10 mouse cellular contexts compared by ENCODE assay signal in the genomic region with DNA sequence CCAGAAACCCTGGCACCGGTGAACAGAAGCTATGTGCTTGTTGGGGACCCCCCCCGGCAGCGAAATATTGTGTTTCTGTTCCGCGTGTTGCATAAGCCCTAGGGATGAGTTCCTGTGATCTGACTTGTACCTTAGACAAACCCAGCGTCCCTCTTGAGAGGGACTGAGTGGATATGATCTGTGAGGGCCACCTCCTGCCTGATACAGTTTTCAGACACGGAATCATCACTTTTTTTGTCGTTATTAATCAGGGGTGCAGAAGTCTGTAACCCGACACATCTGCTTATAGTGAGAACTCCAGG. TPM values are rescaled to one million over a fixed set of nuclear protein-coding genes. Genes with fewer than 3 reads are reported as not detected.
DNase-seq lines count a peak whose midpoint lies in the region; ATAC-seq and TF ChIP-seq lines count a peak whose summit lies in the region.
"Had no signal": no experiment of that assay in that cellular context is flagged by ENCODE, and none has a peak within 500 bp of the region (broad histone marks: within the 10 kb centered on the region; RNA-seq: fewer than 3 reads in every experiment).

No protein-coding gene starts in this region.

- H3K9me3 ChIP-seq in ES-Bruce4 (replicated peaks; ENCODE audit: control insufficient read depth, insufficient read depth, low read length, poor library complexity, severe bottlenecking), result no peaks in the 10 kb centered on the region
- H3K9me3 ChIP-seq in forebrain, embryonic 16.5 days (ENCODE audit: control insufficient read depth, low read length), result no peaks in the 10 kb centered on the region
- no peaks in the 10 kb centered on the region for H3K9me3 ChIP-seq in limb, embryonic 15.5 days

- H3K27me3 ChIP-seq in ES-Bruce4 (ENCODE audit: control insufficient read depth, insufficient read depth, low read length, poor library complexity, severe bottlenecking), result peaks cover 17% of the 10 kb centered on the region
- no peaks in the 10 kb centered on the region for H3K27me3 ChIP-seq in forebrain, embryonic 16.5 days (replicated peaks; ENCODE audit: control insufficient read depth, insufficient read depth, low read length)
- peaks cover 5% of the 10 kb centered on the region; the same call in 1 of the 2 replicates for H3K27me3 ChIP-seq in limb, embryonic 15.5 days

- H3K4me1 ChIP-seq in ES-Bruce4 (ENCODE audit: control insufficient read depth, insufficient read depth, low read length), result no peaks in the 10 kb centered on the region
- H3K4me1 ChIP-seq in forebrain, embryonic 16.5 days (replicated peaks; ENCODE audit: control insufficient read depth, insufficient read depth, low read length), result peaks cover 11% of the 10 kb centered on the region
- H3K4me1 ChIP-seq in limb, embryonic 15.5 days, result peaks cover 11% of the 10 kb centered on the region
- H3K4me1 ChIP-seq in olfactory bulb, adult 2 months (ENCODE audit: control insufficient read depth, insufficient read depth, low read length), result peaks cover 14% of the 10 kb centered on the region

- no peak for TF ChIP-seq POLR2A in ES-Bruce4 (IDR thresholded peaks at IDR 0.05; ENCODE audit: insufficient read depth, low read length)
- no peak for TF ChIP-seq POLR2A in olfactory bulb, adult 2 months (IDR thresholded peaks at IDR 0.05; ENCODE audit: insufficient read depth, low read depth, low read length)

- 0 out of 2 replicates have a peak, but pooled peaks have one; percentile 18 for ATAC-seq in forebrain, embryonic 16.5 days
- no peak for ATAC-seq in limb, embryonic 15.5 days (ENCODE audit: insufficient number of reproducible peaks, low FRiP score, low TSS enrichment, low read depth)
- ATAC-seq in activated CD4-positive, CD25-positive, alpha-beta regulatory T cell, adult 4 months, result no peak

- DNase-seq in heart, adult 8-10 months (ENCODE audit: low spot score), result peak; percentile 21
- no peak for DNase-seq in heart, adult 11 months
- no peak for DNase-seq in MN1 (ENCODE audit: low spot score)

- 29% methylated on average over 9 of the region's 9 CpGs for WGBS in forebrain, embryonic 16.5 days
- 12% methylated on average over 9 of the region's 9 CpGs for WGBS in limb, embryonic 15.5 days
- WGBS in olfactory bulb, adult 2 months, result 12% methylated on average over 9 of the region's 9 CpGs

- no peak for TF ChIP-seq EP300 in ES-Bruce4 (IDR thresholded peaks at IDR 0.05; ENCODE audit: insufficient read depth, low read depth, low read length)

- no peak overlapping the region for H3K27ac ChIP-seq in ES-Bruce4 (ENCODE audit: insufficient read depth, low read length)
- no peak overlapping the region for H3K27ac ChIP-seq in forebrain, embryonic 16.5 days (ENCODE audit: low read length)
- H3K27ac ChIP-seq in limb, embryonic 15.5 days, result no peak overlapping the region; the same call in 1 of the 2 replicates
- H3K27ac ChIP-seq in olfactory bulb, adult 2 months (ENCODE audit: insufficient read depth, low read depth, low read length), result peak overlapping the region; percentile 63

- peak overlapping the region; percentile 73 for H3K4me3 ChIP-seq in ES-Bruce4 (ENCODE audit: low read depth, low read length)
- peak overlapping the region; percentile 76 for H3K4me3 ChIP-seq in forebrain, embryonic 16.5 days (replicated peaks; ENCODE audit: low read length)
- H3K4me3 ChIP-seq in limb, embryonic 15.5 days, result peak overlapping the region; percentile 76
- H3K4me3 ChIP-seq in olfactory bulb, adult 2 months (ENCODE audit: insufficient read depth, low read depth, low read length), result peak overlapping the region; percentile 90

- no peaks in the 10 kb centered on the region for H3K36me3 ChIP-seq in ES-Bruce4 (ENCODE audit: control insufficient read depth, insufficient read depth, low read length, poor library complexity, severe bottlenecking)
- no peaks in the 10 kb centered on the region for H3K36me3 ChIP-seq in forebrain, embryonic 16.5 days (ENCODE audit: control insufficient read depth, insufficient read depth)
- no peaks in the 10 kb centered on the region for H3K36me3 ChIP-seq in limb, embryonic 15.5 days
- H3K36me3 ChIP-seq: G1E had no signal

- H3K4me2 ChIP-seq in forebrain, embryonic 16.5 days (ENCODE audit: low read length), result peak overlapping the region; percentile 66
- H3K4me2 ChIP-seq in limb, embryonic 15.5 days, result peak overlapping the region; percentile 94

- H3K9ac ChIP-seq in ES-Bruce4 (ENCODE audit: low read depth, poor library complexity, severe bottlenecking), result peak overlapping the region; percentile 74
- peak overlapping the region; percentile 82 for H3K9ac ChIP-seq in forebrain, embryonic 16.5 days (replicated peaks; ENCODE audit: low read depth, low read length)
- peak overlapping the region; percentile 85 for H3K9ac ChIP-seq in limb, embryonic 15.5 days

- TF ChIP-seq CTCF in ES-Bruce4 (IDR thresholded peaks at IDR 0.05; ENCODE audit: low read depth, low read length), result no peak
- TF ChIP-seq CTCF in olfactory bulb, adult 2 months (IDR thresholded peaks at IDR 0.05; ENCODE audit: insufficient read depth, low read depth, low read length), result no peak

RNA-seq across cellular contexts. Expression of a gene that starts 1.5 kb away (rescaled TPM):
- total RNA-seq in heart, adult 8-10 months (2022), result 10 to 100 TPM; 84.6 to 97.9 (median 92.4) TPM
- polyA plus RNA-seq in ES-Bruce4 (2011; ENCODE audit: insufficient read depth, insufficient read length, low read depth, missing spikeins), result 3.2 and 4.4 TPM in 2 replicates
- 6.5 and 6.9 TPM in 2 replicates for polyA plus RNA-seq in forebrain, embryonic 16.5 days (2015; fragmentation: Nextera tagmentation; extraction: Ambion mirVana)
- polyA plus RNA-seq in limb, embryonic 15.5 days (2015; fragmentation: Nextera tagmentation; extraction: Ambion mirVana), result 10.1 and 14.8 TPM in 2 replicates
- polyA plus RNA-seq in olfactory bulb, adult 2 months (2012; ENCODE audit: insufficient read depth, insufficient read length, low replicate concordance, missing spikeins), result not detected in 2 replicates
- polyA plus RNA-seq in activated CD4-positive, CD25-positive, alpha-beta regulatory T cell, adult 4 months (2017; shearing (Covaris generic)), result 1 to 10 TPM; 3.3 to 3.9 TPM
- polyA plus RNA-seq: G1E had no signal

RNA-seq across cellular contexts. Expression of a gene that starts 34.2 kb away (rescaled TPM):
- 10 to 100 TPM; 27.3 to 32.4 (median 29.6) TPM for total RNA-seq in heart, adult 8-10 months (2022)
- 108 and 109 TPM in 2 replicates for polyA plus RNA-seq in ES-Bruce4 (2011; ENCODE audit: insufficient read depth, insufficient read length, low read depth, missing spikeins)
- 115 and 126 TPM in 2 replicates for polyA plus RNA-seq in forebrain, embryonic 16.5 days (2015; fragmentation: Nextera tagmentation; extraction: Ambion mirVana)
- 150 and 151 TPM in 2 replicates for polyA plus RNA-seq in limb, embryonic 15.5 days (2015; fragmentation: Nextera tagmentation; extraction: Ambion mirVana)
- not detected in 2 replicates for polyA plus RNA-seq in olfactory bulb, adult 2 months (2012; ENCODE audit: insufficient read depth, insufficient read length, low replicate concordance, missing spikeins)
- 100 to 1,000 TPM; 123 to 134 TPM for polyA plus RNA-seq in activated CD4-positive, CD25-positive, alpha-beta regulatory T cell, adult 4 months (2017; shearing (Covaris generic))

RNA-seq across cellular contexts. Expression of a gene that starts 38.5 kb away (rescaled TPM):
- total RNA-seq in heart, adult 8-10 months (2022), result under 1 TPM; 0.17 to 0.41 (median 0.22) TPM
- 0.61 TPM in 1 of 2 replicates, not detected in the other for polyA plus RNA-seq in ES-Bruce4 (2011; ENCODE audit: insufficient read depth, insufficient read length, low read depth, missing spikeins)
- 19.5 and 22.6 TPM in 2 replicates for polyA plus RNA-seq in forebrain, embryonic 16.5 days (2015; fragmentation: Nextera tagmentation; extraction: Ambion mirVana)
- 5.3 and 6.0 TPM in 2 replicates for polyA plus RNA-seq in limb, embryonic 15.5 days (2015; fragmentation: Nextera tagmentation; extraction: Ambion mirVana)
- 141 TPM in 1 of 2 replicates, not detected in the other for polyA plus RNA-seq in olfactory bulb, adult 2 months (2012; ENCODE audit: insufficient read depth, insufficient read length, low replicate concordance, missing spikeins)
- 10 to 100 TPM; 52.6 to 55.5 TPM for polyA plus RNA-seq in activated CD4-positive, CD25-positive, alpha-beta regulatory T cell, adult 4 months (2017; shearing (Covaris generic))
- total RNA-seq: hematopoietic stem cell, adult 5-6 weeks had no signal

Comparison
In these comparisons a context has a peak if more than half of its experiments do, and no peak if none do; other contexts are left out.
1. RNA of a gene that starts 34.2 kb away (polyA plus RNA-seq): 150 to 151 TPM in limb, embryonic 15.5 days, 123 to 134 TPM in activated CD4-positive, CD25-positive, alpha-beta regulatory T cell, adult 4 months, 115 to 126 TPM in forebrain, embryonic 16.5 days and 108 to 109 TPM in ES-Bruce4; not detected in olfactory bulb, adult 2 months; every median in the first group is over 100 times any median in the second.
2. Peak in every context shown above with its lines, with median percentiles within 50 percentile points of each other: H3K4me3 ChIP-seq and H3K9ac ChIP-seq.